Mouse (Mus musculus): ENCODE measurements around the gene Pacrg. TPM values are rescaled to one million over a fixed set of nuclear protein-coding genes. Genes with fewer than 3 reads are reported as not detected.
A peak's percentile ranks its signal among the peaks of the same experiment; 100 is the strongest.

The Pacrg gene
- polyA plus RNA-seq, 1 experiment from 2014 or later, result 1.1 TPM

DNA sequence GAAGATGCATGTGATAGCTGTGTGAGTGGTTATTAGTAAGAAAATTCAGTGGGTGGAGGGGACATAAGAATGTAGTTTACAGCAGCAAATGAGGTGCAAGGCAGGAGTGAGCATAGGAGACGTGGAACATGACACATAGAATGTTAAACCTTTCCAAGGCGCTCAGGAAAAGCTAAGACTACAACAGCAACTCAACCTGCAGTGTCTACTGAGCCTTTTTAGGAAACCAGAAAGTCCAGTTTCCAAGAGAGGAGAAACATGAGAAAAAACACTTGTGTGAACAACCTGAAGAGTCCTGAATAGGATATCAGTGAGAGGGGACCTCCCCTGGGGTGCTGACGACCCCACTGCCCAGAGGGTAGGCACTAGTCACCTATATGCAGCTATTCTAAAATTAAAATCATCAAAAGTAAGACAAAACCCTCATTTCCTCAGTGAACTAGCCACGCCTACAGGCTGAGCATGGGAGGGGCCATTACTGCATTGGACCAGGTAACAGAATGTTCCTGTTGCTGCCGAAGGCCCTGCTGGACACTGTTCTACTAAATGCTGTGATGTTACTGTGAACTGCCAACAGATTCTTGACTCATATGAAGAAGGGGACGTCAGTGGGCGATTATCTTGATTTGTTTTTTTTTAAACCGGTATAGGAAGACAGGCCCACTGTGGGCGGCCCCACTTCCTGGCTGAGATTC, 370.1 kb downstream of the Pacrg start:
- H3K4me3 ChIP-seq (ENCODE audit: low read length), result no peak overlapping the region
- no peak overlapping the region for H3K9ac ChIP-seq (ENCODE audit: low read length)
- H3K27me3 ChIP-seq (ENCODE audit: control insufficient read depth, insufficient read depth, low read length), result no peaks in the 10 kb centered on the region
- H3K9me3 ChIP-seq (replicated peaks; ENCODE audit: control insufficient read depth, low read length), result no peaks in the 10 kb centered on the region
- ATAC-seq (replicated peaks; ENCODE audit: extremely low read depth, insufficient read depth, low FRiP score), result no peak
- WGBS, result 76% methylated on average over 9 of the region's 9 CpGs
- no peaks in the 10 kb centered on the region for H3K36me3 ChIP-seq (ENCODE audit: control insufficient read depth, insufficient read depth)
- peaks cover 9% of the 10 kb centered on the region for H3K4me1 ChIP-seq (ENCODE audit: control insufficient read depth, insufficient read depth, low read length)
- H3K4me2 ChIP-seq (ENCODE audit: low read depth, low read length), result no peak overlapping the region
- no peak overlapping the region for H3K27ac ChIP-seq (ENCODE audit: low read length)

DNA sequence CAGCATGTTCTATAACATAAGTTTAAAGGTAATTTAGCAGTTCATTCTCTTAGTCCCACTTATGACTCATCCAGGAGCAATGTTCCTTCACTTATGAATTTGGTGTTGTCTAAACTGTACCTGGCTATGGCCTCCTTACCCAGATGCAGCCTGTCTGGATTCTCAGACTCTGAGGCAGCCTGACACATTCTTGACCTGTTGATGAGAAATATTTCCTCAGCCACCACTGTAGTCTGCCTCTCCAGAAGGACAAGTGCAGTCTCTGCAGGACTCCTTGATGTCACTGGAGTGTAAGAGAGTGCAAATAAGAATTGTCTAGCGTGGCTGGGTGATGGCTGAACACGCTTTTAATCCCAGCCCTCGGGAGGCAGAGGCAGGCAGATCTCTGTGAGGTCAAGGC, 373.0 kb downstream of the Pacrg start:
- Histone ChIP-seq H3K9ac (ENCODE audit: low read length) (no peak overlapping the region), H3K27me3 (ENCODE audit: control insufficient read depth, insufficient read depth, low read length) (no peaks in the 10 kb centered on the region), H3K4me2 (ENCODE audit: low read depth, low read length) (no peak overlapping the region), H3K4me1 (ENCODE audit: control insufficient read depth, insufficient read depth, low read length) (peaks cover 3% of the 10 kb centered on the region; the same call in 1 of the 2 replicates), H3K9me3 (replicated peaks; ENCODE audit: control insufficient read depth, low read length) (no peaks in the 10 kb centered on the region), H3K36me3 (ENCODE audit: control insufficient read depth, insufficient read depth) (no peaks in the 10 kb centered on the region), H3K4me3 (ENCODE audit: low read length) (no peak overlapping the region), H3K27ac (ENCODE audit: low read length) (no peak overlapping the region)
- 73% methylated on average over 3 of the region's 3 CpGs for WGBS
- no peak for ATAC-seq (replicated peaks; ENCODE audit: extremely low read depth, insufficient read depth, low FRiP score)

DNA sequence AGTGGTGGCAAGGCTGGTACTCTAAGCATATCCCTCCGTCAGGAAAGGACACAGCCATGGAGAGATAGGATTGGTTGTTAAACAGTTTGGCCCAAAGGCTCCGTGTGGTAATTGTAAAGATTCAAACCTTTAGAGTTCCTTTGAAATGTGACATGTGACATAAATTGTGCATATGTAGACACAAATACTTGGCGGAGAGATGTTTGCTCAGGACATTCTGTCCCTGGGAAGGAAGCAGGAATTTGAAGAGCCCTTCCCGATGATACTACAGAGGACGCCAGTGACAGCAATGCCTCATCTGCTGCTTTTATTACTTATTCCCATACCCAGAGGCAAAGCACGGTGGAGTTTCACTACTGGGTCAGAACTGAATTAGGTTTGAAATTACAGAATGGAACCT, 374.6 kb downstream of the Pacrg start:
- Histone ChIP-seq H3K9me3 (replicated peaks; ENCODE audit: control insufficient read depth, low read length) (no peaks in the 10 kb centered on the region), H3K27me3 (ENCODE audit: control insufficient read depth, insufficient read depth, low read length) (no peaks in the 10 kb centered on the region), H3K27ac (ENCODE audit: low read length) (0 out of 2 replicates have a peak overlapping the region, but pooled peaks have one; percentile 16), H3K4me1 (ENCODE audit: control insufficient read depth, insufficient read depth, low read length) (peaks cover 3% of the 10 kb centered on the region; the same call in 1 of the 2 replicates), H3K4me3 (ENCODE audit: low read length) (no peak overlapping the region), H3K36me3 (ENCODE audit: control insufficient read depth, insufficient read depth) (no peaks in the 10 kb centered on the region), H3K9ac (ENCODE audit: low read length) (0 out of 2 replicates have a peak overlapping the region, but pooled peaks have one; percentile 12), H3K4me2 (ENCODE audit: low read depth, low read length) (no peak overlapping the region)
- 78% methylated on average over 6 of the region's 6 CpGs for WGBS
- ATAC-seq (replicated peaks; ENCODE audit: extremely low read depth, insufficient read depth, low FRiP score), result no peak

DNA sequence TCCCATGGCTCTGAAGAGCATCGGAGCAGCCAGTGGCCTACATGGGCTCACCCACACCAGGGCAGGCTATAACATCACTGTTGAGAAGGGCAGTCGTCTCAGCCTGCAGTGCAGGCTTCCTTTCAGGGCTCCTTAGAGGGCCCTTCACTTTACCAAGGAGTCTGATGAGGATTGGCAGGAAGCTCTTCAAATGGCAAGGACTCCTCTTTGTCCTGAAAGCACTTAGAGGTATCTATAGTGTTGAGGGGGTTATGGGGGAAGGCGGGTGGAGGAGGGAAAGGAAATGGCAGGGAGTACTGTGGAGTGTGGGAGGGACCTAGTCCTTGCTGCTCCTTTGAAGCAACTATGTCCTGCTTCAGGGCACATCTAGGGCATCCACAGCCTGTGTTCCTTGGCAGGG, 375.4 kb downstream of the Pacrg start:
- Histone ChIP-seq H3K4me3 (ENCODE audit: low read length) (no peak overlapping the region), H3K27me3 (ENCODE audit: control insufficient read depth, insufficient read depth, low read length) (no peaks in the 10 kb centered on the region), H3K27ac (ENCODE audit: low read length) (no peak overlapping the region), H3K36me3 (ENCODE audit: control insufficient read depth, insufficient read depth) (no peaks in the 10 kb centered on the region), H3K4me2 (ENCODE audit: low read depth, low read length) (no peak overlapping the region), H3K9me3 (replicated peaks; ENCODE audit: control insufficient read depth, low read length) (no peaks in the 10 kb centered on the region), H3K4me1 (ENCODE audit: control insufficient read depth, insufficient read depth, low read length) (peaks cover 3% of the 10 kb centered on the region; the same call in 1 of the 2 replicates), H3K9ac (ENCODE audit: low read length) (no peak overlapping the region)
- no peak for ATAC-seq (replicated peaks; ENCODE audit: extremely low read depth, insufficient read depth, low FRiP score)
- 50% methylated on average over 3 of the region's 3 CpGs for WGBS

DNA sequence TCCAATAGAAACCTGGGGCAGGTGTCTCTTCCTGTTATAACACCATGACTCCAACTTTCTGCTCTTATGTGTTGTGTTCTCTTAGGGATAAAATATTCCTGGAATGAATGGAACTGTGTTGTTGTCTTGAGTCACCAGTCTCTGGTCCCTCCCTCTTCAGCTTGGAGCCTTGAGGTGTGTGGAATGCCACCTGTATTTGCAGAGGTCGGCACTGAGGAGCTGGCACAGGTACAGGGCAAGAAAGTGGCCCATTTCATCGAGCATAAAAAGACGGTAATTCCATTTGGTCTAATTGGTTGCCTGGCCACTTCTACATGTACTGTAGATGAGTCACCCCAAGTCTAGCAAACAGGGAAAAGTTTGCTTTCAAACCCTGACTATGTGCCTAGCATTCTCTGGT, 376.5 kb downstream of the Pacrg start:
- Histone ChIP-seq H3K4me2 (ENCODE audit: low read depth, low read length) (no peak overlapping the region), H3K4me3 (ENCODE audit: low read length) (no peak overlapping the region), H3K36me3 (ENCODE audit: control insufficient read depth, insufficient read depth) (no peaks in the 10 kb centered on the region), H3K27me3 (ENCODE audit: control insufficient read depth, insufficient read depth, low read length) (no peaks in the 10 kb centered on the region), H3K4me1 (ENCODE audit: control insufficient read depth, insufficient read depth, low read length) (peaks cover 3% of the 10 kb centered on the region; the same call in 1 of the 2 replicates), H3K9ac (ENCODE audit: low read length) (no peak overlapping the region), H3K9me3 (replicated peaks; ENCODE audit: control insufficient read depth, low read length) (no peaks in the 10 kb centered on the region), H3K27ac (ENCODE audit: low read length) (no peak overlapping the region)
- ATAC-seq (replicated peaks; ENCODE audit: extremely low read depth, insufficient read depth, low FRiP score), result no peak
- WGBS, result 78% methylated on average over 3 of the region's 3 CpGs

DNA sequence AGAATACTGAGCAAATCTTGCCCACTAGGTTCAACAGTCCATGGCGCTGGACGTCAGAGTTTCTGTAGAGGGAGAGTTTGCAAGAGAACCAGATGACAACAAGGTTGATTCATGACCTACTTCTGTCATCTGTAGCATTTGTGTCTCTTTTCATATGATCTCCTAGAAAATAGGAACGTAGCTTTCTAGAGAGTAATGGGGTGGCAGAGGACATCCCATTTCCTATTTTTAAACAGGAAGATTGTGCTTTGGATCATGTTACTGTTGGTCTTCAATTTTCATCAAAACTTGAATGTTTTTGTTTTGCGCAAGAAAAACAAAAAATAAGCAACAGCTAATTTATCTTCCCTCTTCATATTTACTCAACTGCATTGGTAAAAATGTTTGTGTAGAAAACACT, 379.2 kb downstream of the Pacrg start:
- no peak overlapping the region for H3K4me3 ChIP-seq (ENCODE audit: low read length)
- no peak overlapping the region for H3K4me2 ChIP-seq (ENCODE audit: low read depth, low read length)
- WGBS, result 82% methylated on average over 4 of the region's 4 CpGs
- no peak overlapping the region for H3K9ac ChIP-seq (ENCODE audit: low read length)
- H3K27ac ChIP-seq (ENCODE audit: low read length), result no peak overlapping the region
- ATAC-seq (replicated peaks; ENCODE audit: extremely low read depth, insufficient read depth, low FRiP score), result no peak
- no peaks in the 10 kb centered on the region for H3K27me3 ChIP-seq (ENCODE audit: control insufficient read depth, insufficient read depth, low read length)
- peaks cover 3% of the 10 kb centered on the region; the same call in 1 of the 2 replicates for H3K4me1 ChIP-seq (ENCODE audit: control insufficient read depth, insufficient read depth, low read length)
- no peaks in the 10 kb centered on the region for H3K36me3 ChIP-seq (ENCODE audit: control insufficient read depth, insufficient read depth)
- H3K9me3 ChIP-seq (replicated peaks; ENCODE audit: control insufficient read depth, low read length), result no peaks in the 10 kb centered on the region

DNA sequence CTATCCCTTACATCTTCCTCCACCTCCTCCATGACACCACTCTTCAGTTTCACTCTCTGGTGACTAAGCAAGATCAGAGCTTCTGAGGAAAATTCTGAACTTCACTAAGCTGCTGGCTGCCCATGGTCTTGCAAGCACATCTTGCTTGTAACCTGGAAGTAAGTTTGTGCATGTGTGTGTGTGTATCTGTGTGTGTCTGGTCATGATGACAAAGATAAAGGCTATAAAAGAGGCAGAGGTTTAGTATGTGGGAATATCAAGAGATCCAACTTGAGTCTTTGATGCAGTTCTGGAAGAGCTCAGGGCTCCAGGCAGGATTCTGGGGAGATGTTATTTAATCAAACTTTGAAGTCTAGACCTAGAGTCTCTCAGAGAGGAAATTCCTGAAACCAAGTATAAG, 381.4 kb downstream of the Pacrg start:
- H3K27me3 ChIP-seq (ENCODE audit: control insufficient read depth, insufficient read depth, low read length), result no peaks in the 10 kb centered on the region
- no peak overlapping the region for H3K27ac ChIP-seq (ENCODE audit: low read length)
- no peak for ATAC-seq (replicated peaks; ENCODE audit: extremely low read depth, insufficient read depth, low FRiP score)
- no peaks in the 10 kb centered on the region for H3K4me1 ChIP-seq (ENCODE audit: control insufficient read depth, insufficient read depth, low read length)
- no peaks in the 10 kb centered on the region for H3K36me3 ChIP-seq (ENCODE audit: control insufficient read depth, insufficient read depth)
- no peaks in the 10 kb centered on the region for H3K9me3 ChIP-seq (replicated peaks; ENCODE audit: control insufficient read depth, low read length)
- H3K4me2 ChIP-seq (ENCODE audit: low read depth, low read length), result no peak overlapping the region
- no peak overlapping the region for H3K4me3 ChIP-seq (ENCODE audit: low read length)
- H3K9ac ChIP-seq (ENCODE audit: low read length), result no peak overlapping the region

DNA sequence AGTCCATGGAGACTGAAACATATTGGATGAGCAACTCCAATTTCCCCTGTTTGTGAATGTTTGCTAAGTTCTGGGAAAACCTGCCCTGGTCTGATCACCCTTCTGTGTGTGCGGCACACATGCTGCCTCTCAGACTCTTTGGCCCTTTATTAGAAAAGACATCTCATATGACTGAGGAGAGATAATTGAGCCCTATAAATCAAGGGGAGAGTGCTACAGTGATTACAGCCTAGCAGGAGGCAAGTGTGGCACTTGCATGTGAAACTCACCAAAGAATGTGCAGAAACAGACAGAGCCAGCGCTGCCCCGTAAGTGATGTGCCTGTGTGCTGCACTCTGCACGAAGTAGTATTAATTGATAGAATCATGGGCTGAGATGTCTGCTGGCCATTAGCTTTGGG, 383.7 kb downstream of the Pacrg start:
- H3K9me3 ChIP-seq (replicated peaks; ENCODE audit: control insufficient read depth, low read length), result no peaks in the 10 kb centered on the region
- 83% methylated on average over 4 of the region's 4 CpGs for WGBS
- no peak overlapping the region for H3K27ac ChIP-seq (ENCODE audit: low read length)
- no peak overlapping the region for H3K4me3 ChIP-seq (ENCODE audit: low read length)
- no peak overlapping the region for H3K9ac ChIP-seq (ENCODE audit: low read length)
- no peaks in the 10 kb centered on the region for H3K36me3 ChIP-seq (ENCODE audit: control insufficient read depth, insufficient read depth)
- ATAC-seq (replicated peaks; ENCODE audit: extremely low read depth, insufficient read depth, low FRiP score), result no peak
- H3K4me2 ChIP-seq (ENCODE audit: low read depth, low read length), result no peak overlapping the region
- H3K4me1 ChIP-seq (ENCODE audit: control insufficient read depth, insufficient read depth, low read length), result peaks cover 10% of the 10 kb centered on the region
- H3K27me3 ChIP-seq (ENCODE audit: control insufficient read depth, insufficient read depth, low read length), result no peaks in the 10 kb centered on the region

DNA sequence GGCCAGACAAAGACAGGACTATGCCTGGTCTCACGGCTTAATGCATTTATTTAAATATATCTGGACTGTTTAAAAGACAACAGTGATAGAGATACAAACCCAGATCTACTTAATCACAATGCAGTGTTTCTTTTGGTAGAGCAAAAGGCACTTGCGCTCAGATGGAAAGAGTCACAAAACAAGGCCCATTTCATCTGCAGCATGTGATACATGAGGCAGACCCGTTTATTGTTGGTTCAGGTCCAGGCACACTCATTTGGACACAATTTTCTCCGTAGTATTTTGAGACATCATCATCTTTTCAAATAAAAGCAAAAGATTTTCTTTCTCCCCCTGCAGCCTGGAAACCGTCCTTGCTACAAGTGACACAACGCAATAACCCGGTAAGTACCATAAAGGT, 384.1 kb downstream of the Pacrg start:
- H3K4me3 ChIP-seq (ENCODE audit: low read length), result no peak overlapping the region
- no peak overlapping the region for H3K4me2 ChIP-seq (ENCODE audit: low read depth, low read length)
- H3K27ac ChIP-seq (ENCODE audit: low read length), result no peak overlapping the region
- H3K4me1 ChIP-seq (ENCODE audit: control insufficient read depth, insufficient read depth, low read length), result peaks cover 15% of the 10 kb centered on the region
- H3K27me3 ChIP-seq (ENCODE audit: control insufficient read depth, insufficient read depth, low read length), result no peaks in the 10 kb centered on the region
- WGBS, result 82% methylated on average over 7 of the region's 7 CpGs
- H3K36me3 ChIP-seq (ENCODE audit: control insufficient read depth, insufficient read depth), result no peaks in the 10 kb centered on the region
- no peaks in the 10 kb centered on the region for H3K9me3 ChIP-seq (replicated peaks; ENCODE audit: control insufficient read depth, low read length)
- H3K9ac ChIP-seq (ENCODE audit: low read length), result no peak overlapping the region
- ATAC-seq (replicated peaks; ENCODE audit: extremely low read depth, insufficient read depth, low FRiP score), result no peak
